Mouse (Mus musculus) midbrain, embryonic 16.5 days (tissue): ENCODE data around the gene Psd4. TPM values are rescaled to one million over a fixed set of nuclear protein-coding genes. Genes with fewer than 3 reads are reported as not detected.

Experiments used
- ATAC-seq: fragments of 200-750 bp; cut with Nextera tagmentation; 2 replicates; pipeline ENCODE4 v1.8.0; 2017; ENCODE audit warnings: moderate TSS enrichment
- H3K27ac ChIP-seq: fragments of 300-500 bp; sonication (generic); 2 replicates; pipeline ENCODE4 v1.5.1; 2014; ENCODE audit warnings: mild to moderate bottlenecking, low read length, mixed read lengths
- H3K27me3 ChIP-seq: fragments of 300-500 bp; sonication (generic); 2 replicates; pipeline ENCODE4 v1.6.1; 2014; ENCODE audit warnings: low read depth, low read length, mixed read lengths; ENCODE audit not compliant: control insufficient read depth, insufficient read depth
- H3K36me3 ChIP-seq: fragments of 300-500 bp; sonication (generic); 2 replicates; pipeline ENCODE4 v1.6.1; 2014; ENCODE audit warnings: mild to moderate bottlenecking, low read length, moderate library complexity, mixed read lengths; ENCODE audit not compliant: control insufficient read depth, insufficient read depth
- H3K4me1 ChIP-seq: fragments of 300-500 bp; sonication (generic); 2 replicates; pipeline ENCODE4 v1.6.1; 2014; ENCODE audit warnings: mild to moderate bottlenecking, low read length, mixed read lengths; ENCODE audit not compliant: control insufficient read depth, insufficient read depth
- H3K4me2 ChIP-seq: fragments of 300-500 bp; sonication (generic); 2 replicates; pipeline ENCODE4 v1.6.1; 2014; ENCODE audit warnings: mild to moderate bottlenecking, low read length, mixed read lengths
- H3K4me3 ChIP-seq: fragments of 300-500 bp; sonication (generic); 2 replicates; pipeline ENCODE4 v1.5.1; 2014; ENCODE audit warnings: low read depth, mild to moderate bottlenecking, low read length, moderate library complexity, mixed read lengths
- H3K9ac ChIP-seq: fragments of 300-500 bp; sonication (generic); 2 replicates; pipeline ENCODE4 v1.6.1; 2014; ENCODE audit warnings: low read depth, low read length, mixed read lengths
- H3K9me3 ChIP-seq: fragments of 300-500 bp; sonication (generic); replicated peaks from 2 replicates; pipeline ENCODE4 v1.6.1; 2014; ENCODE audit warnings: mild to moderate bottlenecking, low read length, mixed read lengths; ENCODE audit not compliant: control insufficient read depth, poor library complexity, severe bottlenecking
- WGBS: fragments of 180-500 bp; shearing (Covaris S2); extraction: QIAGEN DNeasy Blood & Tissue Kit; methylation state at CpG from one replicate; pipeline ENCODE4 v1.1.7; 2014; 5-methylcytosine and 5-hydroxymethylcytosine counted together
- polyA plus RNA-seq: library from polyadenylated mRNA; unstranded; fragments of >200 nt; fragmentation: Nextera tagmentation; extraction: Ambion mirVana; gene quantifications from 2 replicates; pipeline ENCODE4 v1.2.1, GENCODE M21; 2015

The Psd4 gene
- polyA plus RNA-seq: 0.36 and 0.68 TPM in 2 replicates

DNA sequence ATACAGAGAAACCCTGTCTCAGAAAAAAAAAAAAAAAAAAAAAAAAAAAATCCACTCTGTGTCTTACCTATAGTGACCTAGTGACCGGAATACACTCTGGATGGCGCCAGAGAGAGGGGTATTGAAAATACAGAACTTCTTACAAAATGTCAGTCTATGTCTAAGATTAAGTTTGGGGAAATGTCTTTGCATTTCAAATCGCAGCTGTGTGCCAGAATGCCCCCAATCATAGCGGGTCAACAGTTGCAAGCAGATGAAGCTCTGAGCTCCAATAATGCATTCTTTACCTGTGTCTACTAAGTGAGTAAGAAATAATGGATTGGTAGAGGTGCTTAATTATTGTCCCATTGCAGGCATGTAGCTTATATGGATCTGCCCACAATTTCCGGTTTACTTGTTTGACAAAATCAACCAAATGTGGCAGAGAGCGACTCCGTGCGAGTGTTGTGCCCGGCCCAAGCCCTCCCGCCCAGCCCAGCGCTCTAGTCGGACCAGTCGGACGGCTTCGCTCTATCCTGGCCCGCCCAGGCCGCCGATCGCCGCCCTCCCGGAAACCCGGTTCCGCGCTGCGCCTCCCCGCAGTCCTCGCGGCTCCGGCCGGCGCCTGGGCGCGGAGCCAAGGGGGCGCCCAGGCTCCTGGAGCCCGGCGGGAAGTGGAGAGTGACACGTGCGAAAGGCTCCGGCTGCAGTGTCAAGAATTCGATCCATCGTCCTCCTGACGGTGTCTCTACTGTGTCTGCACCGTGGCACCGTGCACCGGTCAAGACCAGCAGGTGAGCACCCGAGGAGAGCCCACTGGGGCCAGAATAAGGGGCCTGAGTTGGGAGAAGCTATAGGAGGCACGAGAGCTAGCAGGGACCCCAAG lies at the start of gene Psd4:
Gene Psd4, plus strand, starts transcription at position 551 of the 865 bp plus-strand sequence.
- Histone ChIP-seq H3K27me3 (no peaks in the 10 kb centered on the region), H3K4me2 (peak within 1 kb of the TSS; percentile 96), H3K36me3 (no peaks in the 10 kb centered on the region), H3K27ac (no peak within 1 kb of the TSS), H3K4me3 (peak within 1 kb of the TSS; percentile 54), H3K9ac (peak within 1 kb of the TSS; percentile 71), H3K9me3 (no peaks in the 10 kb centered on the region), H3K4me1 (peaks cover 4% of the 10 kb centered on the region; the same call in 1 of the 2 replicates)
- peak; percentile 90 for ATAC-seq
- 4% methylated on average over 47 of the region's 47 CpGs for WGBS

GRCm38 (mm10) chr2:24317919-24318598 lies 49.3 kb upstream of the Psd4 start:
- Histone ChIP-seq H3K9me3 (no peaks in the 10 kb centered on the region), H3K9ac (no peak overlapping the region), H3K27me3 (no peaks in the 10 kb centered on the region), H3K36me3 (no peaks in the 10 kb centered on the region), H3K27ac (no peak overlapping the region), H3K4me3 (no peak overlapping the region), H3K4me2 (no peak overlapping the region), H3K4me1 (no peaks in the 10 kb centered on the region)
- 82% methylated on average over 4 of the region's 4 CpGs for WGBS
- ATAC-seq: no peak

GRCm38 (mm10) chr2:24335333-24335732 lies 32.0 kb upstream of the Psd4 start:
- Histone ChIP-seq H3K27ac (no peak overlapping the region), H3K4me3 (no peak overlapping the region), H3K4me2 (no peak overlapping the region), H3K9me3 (no peaks in the 10 kb centered on the region), H3K9ac (no peak overlapping the region), H3K4me1 (no peaks in the 10 kb centered on the region), H3K27me3 (no peaks in the 10 kb centered on the region), H3K36me3 (no peaks in the 10 kb centered on the region)
- ATAC-seq: no peak
- WGBS: 68% methylated on average over 3 of the region's 3 CpGs

GRCm38 (mm10) chr2:24336545-24336944 lies 30.8 kb upstream of the Psd4 start, which contains the start of gene Il1rn:
Gene Il1rn (plus strand): TSS chr2:24336853.
- Histone ChIP-seq H3K4me2 (no peak within 1 kb of the TSS), H3K36me3 (no peaks in the 10 kb centered on the region), H3K9ac (no peak within 1 kb of the TSS), H3K27ac (no peak within 1 kb of the TSS), H3K4me3 (no peak within 1 kb of the TSS), H3K4me1 (no peaks in the 10 kb centered on the region), H3K9me3 (no peaks in the 10 kb centered on the region), H3K27me3 (no peaks in the 10 kb centered on the region)
- no peak for ATAC-seq
- 82% methylated on average over 2 of the region's 2 CpGs for WGBS

DNA sequence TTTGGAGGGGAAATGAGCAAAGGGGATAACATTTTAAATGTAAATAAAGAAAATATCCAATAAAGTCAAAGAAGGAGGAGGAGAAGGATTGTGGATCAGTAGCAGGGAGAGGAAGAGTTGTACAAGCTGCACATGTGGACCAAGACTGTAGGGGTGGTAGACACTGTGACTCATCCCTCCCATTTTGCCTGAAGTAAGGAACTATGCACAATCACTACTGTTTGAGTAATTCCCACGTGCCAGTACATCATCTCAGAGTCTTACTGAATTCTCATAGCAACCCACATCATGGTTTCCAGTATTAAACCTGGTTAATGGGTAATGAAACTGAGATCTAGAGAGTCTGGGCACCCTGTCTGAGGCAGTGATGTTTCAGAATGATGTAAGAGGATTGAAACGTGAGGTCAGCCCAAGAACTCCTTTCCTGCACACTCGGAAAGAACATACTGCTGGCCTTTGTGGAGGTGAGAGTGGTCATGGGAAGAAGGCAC lies 25.9 kb upstream of the Psd4 start:
- H3K4me2 ChIP-seq: no peak overlapping the region
- H3K27ac ChIP-seq: no peak overlapping the region
- H3K27me3 ChIP-seq: no peaks in the 10 kb centered on the region
- H3K4me3 ChIP-seq: no peak overlapping the region
- ATAC-seq: no peak
- no peaks in the 10 kb centered on the region for H3K4me1 ChIP-seq
- H3K9ac ChIP-seq: no peak overlapping the region
- 78% methylated on average over 3 of the region's 3 CpGs for WGBS
- no peaks in the 10 kb centered on the region for H3K36me3 ChIP-seq
- H3K9me3 ChIP-seq: no peaks in the 10 kb centered on the region

DNA sequence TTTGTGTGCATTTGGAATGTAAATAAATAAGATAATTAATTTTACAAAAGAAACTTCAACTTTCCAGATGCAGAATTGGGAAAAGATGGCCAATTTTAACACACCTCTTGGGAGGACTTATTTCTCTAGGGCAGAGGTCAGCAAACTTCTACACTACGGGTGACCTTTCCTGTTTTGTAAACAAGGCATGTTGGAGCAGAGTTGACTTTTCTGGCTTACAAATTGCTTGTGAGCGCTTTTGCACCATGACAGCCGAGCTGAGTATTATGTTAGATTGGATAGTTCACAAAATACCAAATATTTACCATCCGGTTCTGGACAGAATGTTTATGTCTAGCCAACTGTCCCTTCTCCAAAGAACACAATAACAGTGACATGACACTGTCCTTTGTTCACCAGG lies 22.8 kb upstream of the Psd4 start:
- H3K4me2 ChIP-seq: no peak overlapping the region
- 78% methylated on average over 4 of the region's 4 CpGs for WGBS
- no peaks in the 10 kb centered on the region for H3K9me3 ChIP-seq

GRCm38 (mm10) chr2:24345056-24345455 lies 22.3 kb upstream of the Psd4 start:
- no peak overlapping the region for H3K9ac ChIP-seq
- no peaks in the 10 kb centered on the region for H3K4me1 ChIP-seq
- no peak overlapping the region for H3K27ac ChIP-seq
- H3K4me2 ChIP-seq: no peak overlapping the region
- H3K27me3 ChIP-seq: no peaks in the 10 kb centered on the region
- WGBS: 68% methylated on average over 8 of the region's 8 CpGs
- H3K4me3 ChIP-seq: no peak overlapping the region
- H3K9me3 ChIP-seq: no peaks in the 10 kb centered on the region
- H3K36me3 ChIP-seq: no peaks in the 10 kb centered on the region
- ATAC-seq: no peak

More for the DNA sequence above, 22.8 kb upstream of the Psd4 start:
- H3K4me1 ChIP-seq: no peaks in the 10 kb centered on the region
- H3K27ac ChIP-seq: no peak overlapping the region
- H3K4me3 ChIP-seq: no peak overlapping the region
- H3K27me3 ChIP-seq: no peaks in the 10 kb centered on the region
- ATAC-seq: no peak
- no peak overlapping the region for H3K9ac ChIP-seq
- no peaks in the 10 kb centered on the region for H3K36me3 ChIP-seq

- H3K27ac ChIP-seq: no peak overlapping the region
- H3K4me3 ChIP-seq: no peak overlapping the region
- no peaks in the 10 kb centered on the region for H3K9me3 ChIP-seq
- no peak for ATAC-seq
- H3K4me2 ChIP-seq: no peak overlapping the region
- H3K9ac ChIP-seq: no peak overlapping the region
- 88% methylated on average over 1 of the region's 1 CpGs for WGBS
- H3K4me1 ChIP-seq: no peaks in the 10 kb centered on the region
- H3K36me3 ChIP-seq: no peaks in the 10 kb centered on the region
- H3K27me3 ChIP-seq: no peaks in the 10 kb centered on the region
Observed at GRCm38 (mm10) chr2:24347926-24348325, 19.5 kb upstream of the Psd4 start.

DNA sequence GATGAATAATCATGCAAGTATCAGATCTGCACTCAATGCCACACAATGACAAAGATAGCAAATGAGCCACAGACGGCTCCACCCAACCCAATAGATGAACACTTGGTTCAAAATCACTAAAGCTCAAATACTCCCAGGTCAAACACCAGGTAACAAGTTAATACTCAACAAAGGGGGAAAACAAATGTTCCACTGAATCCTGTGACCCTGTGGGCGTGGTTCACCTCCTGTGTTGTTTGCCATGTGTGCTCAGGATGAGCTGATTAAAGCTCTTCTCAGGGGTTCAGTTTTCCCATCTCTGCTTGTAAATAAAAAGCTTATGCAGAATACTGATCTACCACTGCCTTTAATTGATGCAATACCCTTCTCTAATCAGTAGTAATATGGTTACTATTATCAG lies 16.2 kb upstream of the Psd4 start:
- WGBS: 84% methylated on average over 2 of the region's 2 CpGs
- Histone ChIP-seq H3K9ac (no peak overlapping the region), H3K4me1 (no peaks in the 10 kb centered on the region), H3K4me2 (no peak overlapping the region), H3K27me3 (no peaks in the 10 kb centered on the region), H3K9me3 (no peaks in the 10 kb centered on the region), H3K36me3 (no peaks in the 10 kb centered on the region), H3K4me3 (no peak overlapping the region), H3K27ac (no peak overlapping the region)
- no peak for ATAC-seq
